Mouse (Mus musculus) kidney, adult 9 months (tissue): ENCODE measurements at regions not wholly inside any gene's neighbourhood (a gene's known extent, or its start where the extent isn't known, plus 50 kb on each side); places are given as distances from the start of the nearest gene placed in this dataset.

Source experiments
- DNase-seq: peaks from one replicate; pipeline ENCODE4 v3.0.0; 2022

- DNase-seq, result no peak
Measured at GRCm38 (mm10) chr10:117431086-117431619, 51.3 kb upstream of the Cpsf6 start.

GRCm38 (mm10) chr10:117430224-117430884 is 50.5 kb upstream of the Cpsf6 start:
- DNase-seq, result no peak

- no peak for DNase-seq
Measured at GRCm38 (mm10) chr10:117429459-117430183, 49.8 kb upstream of the Cpsf6 start.
